Mouse (Mus musculus): ENCODE results near the gene Dst. TPM values are rescaled to one million over a fixed set of nuclear protein-coding genes. Genes with fewer than 3 reads are reported as not detected.

Dst gene
- polyA plus RNA-seq, 1 experiment from 2014 or later, result 5.9 TPM

- no peaks in the 10 kb centered on the region for H3K9me3 ChIP-seq (replicated peaks)
- no peak overlapping the region for H3K4me3 ChIP-seq (replicated peaks)
- H3K27ac ChIP-seq (replicated peaks), result no peak overlapping the region
- no peaks in the 10 kb centered on the region for H3K27me3 ChIP-seq
- H3K4me2 ChIP-seq, result no peak overlapping the region
- no peaks in the 10 kb centered on the region for H3K36me3 ChIP-seq (replicated peaks)
- ATAC-seq (ENCODE audit: insufficient read depth), result no peak
- H3K9ac ChIP-seq, result no peak overlapping the region
- H3K4me1 ChIP-seq (replicated peaks), result no peaks in the 10 kb centered on the region
- WGBS (ENCODE audit: insufficient replicate concordance), result 49% methylated on average over 6 of the region's 6 CpGs
Measured at GRCm38 (mm10) chr1:33977832-33978231, 69.8 kb downstream of the Dst start.

GRCm38 (mm10) chr1:33980420-33980819 is 72.4 kb downstream of the Dst start:
- Histone ChIP-seq H3K27me3 (no peaks in the 10 kb centered on the region), H3K4me1 (replicated peaks) (no peaks in the 10 kb centered on the region), H3K9me3 (replicated peaks) (no peaks in the 10 kb centered on the region), H3K4me3 (replicated peaks) (no peak overlapping the region), H3K27ac (replicated peaks) (no peak overlapping the region), H3K4me2 (no peak overlapping the region), H3K36me3 (replicated peaks) (no peaks in the 10 kb centered on the region), H3K9ac (no peak overlapping the region)
- no peak for ATAC-seq (ENCODE audit: insufficient read depth)
- WGBS (ENCODE audit: insufficient replicate concordance), result 71% methylated on average over 12 of the region's 12 CpGs

- no peak overlapping the region for H3K4me2 ChIP-seq
- H3K27me3 ChIP-seq, result no peaks in the 10 kb centered on the region
- no peak overlapping the region for H3K27ac ChIP-seq (replicated peaks)
- H3K9ac ChIP-seq, result no peak overlapping the region
- ATAC-seq (ENCODE audit: insufficient read depth), result no peak
- H3K4me1 ChIP-seq (replicated peaks), result no peaks in the 10 kb centered on the region
- H3K4me3 ChIP-seq (replicated peaks), result no peak overlapping the region
- H3K9me3 ChIP-seq (replicated peaks), result no peaks in the 10 kb centered on the region
- WGBS (ENCODE audit: insufficient replicate concordance), result 73% methylated on average over 13 of the region's 13 CpGs
- H3K36me3 ChIP-seq (replicated peaks), result no peaks in the 10 kb centered on the region
Measured at GRCm38 (mm10) chr1:33989643-33990042, 81.6 kb downstream of the Dst start.

GRCm38 (mm10) chr1:33991067-33991466 is 83.0 kb downstream of the Dst start:
- ATAC-seq (ENCODE audit: insufficient read depth), result no peak
- Histone ChIP-seq H3K9me3 (replicated peaks) (no peaks in the 10 kb centered on the region), H3K36me3 (replicated peaks) (no peaks in the 10 kb centered on the region), H3K27me3 (no peaks in the 10 kb centered on the region), H3K27ac (replicated peaks) (no peak overlapping the region), H3K4me1 (replicated peaks) (no peaks in the 10 kb centered on the region), H3K4me2 (no peak overlapping the region), H3K4me3 (replicated peaks) (no peak overlapping the region), H3K9ac (no peak overlapping the region)
- 52% methylated on average over 6 of the region's 6 CpGs for whole genome bisulfite sequencing (ENCODE audit: insufficient replicate concordance)

GRCm38 (mm10) chr1:33992810-33993209 is 84.8 kb downstream of the Dst start:
- Histone ChIP-seq H3K36me3 (replicated peaks) (no peaks in the 10 kb centered on the region), H3K9ac (no peak overlapping the region), H3K4me1 (replicated peaks) (0 out of 2 replicates have a peak, but pooled peaks cover 3% of the 10 kb centered on the region), H3K27me3 (no peaks in the 10 kb centered on the region), H3K4me3 (replicated peaks) (no peak overlapping the region), H3K4me2 (no peak overlapping the region), H3K9me3 (replicated peaks) (no peaks in the 10 kb centered on the region), H3K27ac (replicated peaks) (no peak overlapping the region)
- no peak for ATAC-seq (ENCODE audit: insufficient read depth)
- 53% methylated on average over 11 of the region's 11 CpGs for WGBS (ENCODE audit: insufficient replicate concordance)

GRCm38 (mm10) chr1:33994201-33994600 is 86.2 kb downstream of the Dst start:
- H3K9me3 ChIP-seq (replicated peaks), result no peaks in the 10 kb centered on the region
- WGBS (ENCODE audit: insufficient replicate concordance), result 42% methylated on average over 9 of the region's 9 CpGs
- H3K27me3 ChIP-seq, result no peaks in the 10 kb centered on the region
- no peak overlapping the region for H3K4me2 ChIP-seq
- 0 out of 2 replicates have a peak, but pooled peaks cover 3% of the 10 kb centered on the region for H3K4me1 ChIP-seq (replicated peaks)
- no peak for ATAC-seq (ENCODE audit: insufficient read depth)
- H3K4me3 ChIP-seq (replicated peaks), result no peak overlapping the region
- no peaks in the 10 kb centered on the region for H3K36me3 ChIP-seq (replicated peaks)
- H3K27ac ChIP-seq (replicated peaks), result no peak overlapping the region
- H3K9ac ChIP-seq, result no peak overlapping the region

- no peak for ATAC-seq (ENCODE audit: insufficient read depth)
- Histone ChIP-seq H3K4me3 (replicated peaks) (no peak overlapping the region), H3K9ac (no peak overlapping the region), H3K36me3 (replicated peaks) (no peaks in the 10 kb centered on the region), H3K9me3 (replicated peaks) (no peaks in the 10 kb centered on the region), H3K4me1 (replicated peaks) (0 out of 2 replicates have a peak, but pooled peaks cover 3% of the 10 kb centered on the region), H3K27me3 (no peaks in the 10 kb centered on the region), H3K27ac (replicated peaks) (no peak overlapping the region), H3K4me2 (no peak overlapping the region)
- 57% methylated on average over 6 of the region's 6 CpGs for WGBS (ENCODE audit: insufficient replicate concordance)
Measured at GRCm38 (mm10) chr1:33995386-33995785, 87.4 kb downstream of the Dst start.

GRCm38 (mm10) chr1:33996105-33996887 is 88.3 kb downstream of the Dst start:
- Histone ChIP-seq H3K4me1 (replicated peaks) (0 out of 2 replicates have a peak, but pooled peaks cover 3% of the 10 kb centered on the region), H3K4me2 (no peak overlapping the region), H3K9ac (no peak overlapping the region), H3K27me3 (no peaks in the 10 kb centered on the region), H3K36me3 (replicated peaks) (no peaks in the 10 kb centered on the region), H3K9me3 (replicated peaks) (no peaks in the 10 kb centered on the region), H3K4me3 (replicated peaks) (no peak overlapping the region), H3K27ac (replicated peaks) (0 out of 2 replicates have a peak overlapping the region, but pooled peaks have one; percentile 24)
- 57% methylated on average over 5 of the region's 5 CpGs for WGBS (ENCODE audit: insufficient replicate concordance)
- peak; percentile 59 for ATAC-seq (ENCODE audit: insufficient read depth)

- H3K27ac ChIP-seq (replicated peaks), result no peak overlapping the region
- 0 out of 2 replicates have a peak, but pooled peaks cover 4% of the 10 kb centered on the region for H3K27me3 ChIP-seq
- H3K4me1 ChIP-seq (replicated peaks), result peaks cover 9% of the 10 kb centered on the region; the same call in 1 of the 2 replicates
- H3K9me3 ChIP-seq (replicated peaks), result no peaks in the 10 kb centered on the region
- no peaks in the 10 kb centered on the region for H3K36me3 ChIP-seq (replicated peaks)
- no peak overlapping the region for H3K4me2 ChIP-seq
- ATAC-seq (ENCODE audit: insufficient read depth), result no peak
- 71% methylated on average over 4 of the region's 4 CpGs for WGBS (ENCODE audit: insufficient replicate concordance)
- H3K4me3 ChIP-seq (replicated peaks), result no peak overlapping the region
- no peak overlapping the region for H3K9ac ChIP-seq
Measured at GRCm38 (mm10) chr1:34002321-34002720, 94.3 kb downstream of the Dst start.

GRCm38 (mm10) chr1:34002970-34003369 is 94.9 kb downstream of the Dst start:
- Histone ChIP-seq H3K9me3 (replicated peaks) (no peaks in the 10 kb centered on the region), H3K27ac (replicated peaks) (no peak overlapping the region), H3K4me3 (replicated peaks) (no peak overlapping the region), H3K4me2 (no peak overlapping the region), H3K9ac (no peak overlapping the region), H3K4me1 (replicated peaks) (peaks cover 9% of the 10 kb centered on the region; the same call in 1 of the 2 replicates), H3K36me3 (replicated peaks) (no peaks in the 10 kb centered on the region), H3K27me3 (0 out of 2 replicates have a peak, but pooled peaks cover 4% of the 10 kb centered on the region)
- ATAC-seq (ENCODE audit: insufficient read depth), result no peak
- 44% methylated on average over 9 of the region's 9 CpGs for WGBS (ENCODE audit: insufficient replicate concordance)

GRCm38 (mm10) chr1:34005238-34005725 is 97.3 kb downstream of the Dst start:
- Histone ChIP-seq H3K9ac (no peak overlapping the region), H3K27ac (replicated peaks) (no peak overlapping the region), H3K4me1 (replicated peaks) (peaks cover 9% of the 10 kb centered on the region; the same call in 1 of the 2 replicates), H3K9me3 (replicated peaks) (no peaks in the 10 kb centered on the region), H3K4me3 (replicated peaks) (no peak overlapping the region; the same call in 1 of the 2 replicates), H3K27me3 (0 out of 2 replicates have a peak, but pooled peaks cover 6% of the 10 kb centered on the region), H3K4me2 (peak overlapping the region; percentile 55), H3K36me3 (replicated peaks) (no peaks in the 10 kb centered on the region)
- ATAC-seq (ENCODE audit: insufficient read depth), result no peak
- WGBS (ENCODE audit: insufficient replicate concordance), result 7% methylated on average over 10 of the region's 10 CpGs

All from liver, embryonic 15.5 days (tissue).